Mouse (Mus musculus) effector memory CD4-positive, alpha-beta T cell, adult 5 months (primary cell): ENCODE results near the gene Aars. TPM values are rescaled to one million over a fixed set of nuclear protein-coding genes. Genes with fewer than 3 reads are reported as not detected.

Experiments
- polyA plus RNA-seq: library from polyadenylated mRNA; unstranded; fragments of 100-300 nt; shearing (Covaris generic); gene quantifications from one replicate; pipeline ENCODE4 v1.2.1, GENCODE M21; 2017

Gene Aars
- polyA plus RNA-seq: 42.9 TPM

DNA sequence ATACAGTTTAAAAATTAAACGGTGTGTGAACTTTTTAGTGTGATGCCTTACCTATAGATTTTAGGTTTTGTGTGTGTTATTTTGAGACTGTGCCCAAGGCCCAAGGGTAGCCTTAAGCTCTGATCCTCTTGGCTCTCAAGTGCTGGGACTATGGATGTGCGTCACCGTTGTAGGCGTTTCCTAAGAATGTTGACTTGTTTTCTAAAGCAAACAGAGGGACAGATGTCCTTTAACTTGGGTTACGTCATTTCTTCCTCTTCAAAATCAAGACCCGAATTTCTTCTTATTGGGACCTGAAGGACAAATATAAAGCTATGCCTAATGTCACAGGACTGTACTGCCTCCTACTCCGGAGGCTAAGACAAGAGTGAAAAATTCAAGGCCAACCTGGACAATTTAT is at the start of gene Aars:
Gene Aars, plus strand, starts transcription at position 229 of the 400 bp plus-strand sequence.

DNA sequence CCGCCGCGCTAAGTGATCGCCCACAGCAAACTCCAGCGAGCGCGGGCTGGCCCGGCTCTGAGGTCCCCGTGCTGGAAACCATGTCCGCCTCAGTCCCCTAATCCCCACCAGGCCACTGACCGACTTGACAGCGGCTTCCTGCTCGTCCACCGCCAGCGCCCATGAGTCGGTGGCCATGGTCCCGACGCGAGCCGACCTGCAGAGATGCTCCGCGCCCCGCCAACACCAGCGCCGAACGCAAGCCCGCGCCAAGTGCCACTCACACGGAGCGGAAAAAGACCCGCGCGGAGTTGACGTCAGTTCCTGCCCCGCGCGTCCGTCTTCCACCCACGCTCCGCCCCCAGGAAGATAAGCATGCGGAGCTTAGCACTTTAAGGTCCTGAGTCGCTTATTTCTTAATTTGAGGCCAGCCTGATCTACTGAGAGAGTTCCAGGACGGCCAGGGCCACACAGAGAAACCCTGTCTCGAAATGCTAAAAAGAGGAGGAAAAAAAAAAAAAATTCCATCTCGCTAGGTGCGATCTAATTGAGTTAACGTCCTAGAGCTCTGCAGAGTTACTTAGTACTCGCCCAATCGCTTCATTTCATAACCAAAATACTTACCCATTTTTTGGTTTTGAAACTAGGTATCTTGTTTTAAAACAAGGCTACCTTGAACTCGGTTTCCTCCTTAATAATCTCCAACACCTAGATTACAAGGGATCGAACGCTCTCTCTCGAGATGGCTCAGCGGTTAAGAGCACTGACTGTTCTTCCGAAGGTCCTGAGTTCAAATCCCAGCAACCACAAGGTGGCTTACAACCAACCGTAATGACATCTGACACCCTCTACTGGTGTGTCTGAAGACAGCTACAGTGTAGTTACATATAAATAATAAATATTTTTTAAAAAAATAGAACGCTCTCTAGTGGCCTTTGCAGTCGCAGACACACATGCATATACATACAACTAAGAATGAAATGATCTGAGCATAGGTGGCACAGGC is 35.1 kb upstream of the Aars start, which contains the start of gene Ddx19a:
Gene Ddx19a, minus strand, starts transcription at position 254 of the 985 bp plus-strand sequence.

DNA sequence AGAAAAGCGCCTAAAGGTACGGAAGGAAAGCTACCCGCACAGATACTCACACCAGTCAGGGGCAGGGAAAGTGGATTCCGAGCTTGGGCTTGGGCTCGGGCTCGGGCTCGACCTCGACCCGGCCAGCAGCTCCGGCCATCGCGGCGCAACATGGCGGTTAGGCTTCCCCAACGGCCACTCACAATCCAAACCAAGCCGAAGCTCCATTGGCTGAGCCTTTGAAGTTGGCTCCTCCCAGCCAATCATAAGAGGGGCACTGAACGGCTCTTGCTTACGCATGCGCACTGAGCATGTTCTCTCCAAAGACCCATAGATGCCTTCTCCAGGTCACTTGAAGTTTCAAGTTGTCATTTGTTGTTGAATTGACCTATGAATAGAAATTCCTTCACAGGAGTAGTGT is 1.4 kb upstream of the Aars start, which contains the start of gene Ddx19b:
Gene Ddx19b, minus strand, starts transcription at position 180 of the 400 bp plus-strand sequence.

DNA sequence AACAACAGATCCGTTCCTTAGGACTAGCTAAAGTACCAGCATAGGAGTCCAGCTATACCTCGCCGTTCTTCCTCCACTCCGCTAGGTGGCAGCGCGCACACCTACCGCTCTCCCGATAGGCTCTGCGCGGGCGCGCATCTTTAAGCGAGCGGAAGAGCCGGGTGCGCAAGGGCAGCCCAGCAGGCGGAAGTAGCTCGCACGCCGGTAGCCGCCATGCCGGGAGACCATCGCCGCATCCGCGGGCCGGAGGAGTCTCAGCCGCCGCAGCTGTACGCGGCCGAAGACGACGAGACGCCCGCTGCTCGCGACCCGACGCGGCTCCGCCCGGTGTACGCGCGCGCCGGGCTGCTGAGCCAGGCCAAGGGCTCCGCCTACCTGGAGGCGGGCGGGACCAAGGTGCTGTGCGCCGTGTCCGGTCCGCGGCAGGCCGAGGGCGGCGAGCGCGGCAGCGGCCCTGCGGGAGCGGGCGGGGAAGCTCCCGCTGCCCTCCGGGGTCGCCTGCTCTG is 23.3 kb downstream of the Aars start, which contains the start of gene Exosc6:
Gene Exosc6, plus strand, starts transcription at position 182 of the 506 bp plus-strand sequence.

DNA sequence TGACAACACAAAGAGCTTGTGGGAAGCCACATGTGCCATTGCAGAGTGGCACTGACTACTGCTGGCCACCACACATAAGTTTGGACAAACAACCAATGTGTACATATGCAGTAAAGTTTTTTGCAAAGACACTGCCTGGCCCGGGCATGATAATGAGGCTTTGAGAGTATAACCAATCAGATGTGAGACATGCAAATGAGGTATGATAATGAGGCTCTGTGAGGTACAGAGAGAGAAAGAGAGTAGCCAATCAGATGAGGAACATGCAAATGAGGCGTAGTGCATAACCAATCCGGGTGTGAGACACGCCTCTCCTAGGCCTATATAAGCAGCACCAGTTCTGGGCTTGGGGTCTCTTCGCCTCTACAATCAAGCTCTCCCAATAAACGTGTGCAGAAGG is 59.4 kb downstream of the Aars start, which contains the start of gene Clec18a:
Gene Clec18a, minus strand, starts transcription at position 101 of the 400 bp plus-strand sequence.

DNA sequence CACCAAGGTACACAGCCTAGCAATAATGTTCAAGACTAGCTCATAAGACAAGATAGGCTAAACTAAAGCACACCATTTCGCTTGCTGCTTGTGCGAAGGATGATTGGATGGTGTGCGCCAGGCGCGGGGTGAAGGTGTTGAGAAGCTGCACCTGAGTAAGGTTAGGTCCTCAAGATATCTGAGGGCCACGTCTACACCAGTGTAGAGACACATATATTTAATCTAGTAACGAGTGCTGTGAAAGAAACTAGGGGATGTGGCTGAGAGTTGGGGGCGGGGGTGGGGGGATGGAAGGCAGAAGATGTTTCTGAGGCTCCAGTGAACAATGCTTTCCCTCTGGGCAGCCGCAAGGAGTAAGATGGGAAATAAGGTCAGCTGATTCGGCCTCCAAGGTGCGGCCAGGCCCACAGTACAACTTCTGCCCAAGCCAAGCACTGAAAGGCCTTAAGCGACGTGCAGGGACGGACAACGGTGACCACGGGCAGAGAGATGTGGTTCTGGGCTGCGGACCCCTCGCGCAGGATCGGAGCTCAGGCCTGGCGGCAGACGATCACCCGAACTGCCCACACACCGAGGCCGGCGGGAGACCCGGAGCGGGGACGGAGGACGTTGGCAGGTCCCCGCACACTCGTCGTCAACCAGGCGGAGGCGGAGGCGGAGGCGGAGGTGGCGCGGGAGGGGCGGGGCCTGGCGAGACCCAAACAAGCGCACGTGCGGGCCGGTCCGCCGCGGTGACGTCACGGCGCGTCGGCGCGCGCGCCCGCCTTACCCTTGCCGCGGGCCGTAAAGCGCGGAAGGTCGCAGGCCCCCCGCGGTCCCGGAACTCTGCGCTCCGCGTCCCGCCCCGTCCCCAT is 61.1 kb downstream of the Aars start, which contains the start of gene Pdpr:
Gene Pdpr, plus strand, starts transcription at position 766 of the 854 bp plus-strand sequence.

Other genes with a start within 250 kb of the Aars start
- gene Il34, start 227.2 kb upstream of the Aars start, polyA plus RNA-seq: not detected
- 41.6 TPM for gene Cog4, start 186.5 kb upstream of the Aars start, polyA plus RNA-seq
- 158 TPM for gene Sf3b3, start 186.4 kb upstream of the Aars start, polyA plus RNA-seq
- 5.6 TPM for gene Fuk, start 130.7 kb upstream of the Aars start, polyA plus RNA-seq
- gene St3gal2, start 113.2 kb upstream of the Aars start, polyA plus RNA-seq: 13.2 TPM
- 17.8 TPM for gene Ddx19a, start 35.3 kb upstream of the Aars start, polyA plus RNA-seq
- gene Ddx19b, start 1.4 kb upstream of the Aars start, polyA plus RNA-seq: 17.8 TPM
- gene Exosc6, start 23.2 kb downstream of the Aars start, polyA plus RNA-seq: 17.5 TPM
- gene Clec18a, start 59.3 kb downstream of the Aars start, polyA plus RNA-seq: not detected
- 16.1 TPM for gene Pdpr, start 61.5 kb downstream of the Aars start, polyA plus RNA-seq
- 87.0 TPM for gene Glg1, start 226.1 kb downstream of the Aars start, polyA plus RNA-seq